Mouse (Mus musculus) granulocyte monocyte progenitor cell, adult 5-6 weeks (primary cell): Measurements from ENCODE around the gene Svopl. TPM values are rescaled to one million over a fixed set of nuclear protein-coding genes. Genes with fewer than 3 reads are reported as not detected.
A peak's percentile ranks its signal among the peaks of the same experiment; 100 is the strongest.

Experiments used
- ATAC-seq: replicated peaks from 2 replicates; pipeline ENCODE4 v1.8.0; 2016; ENCODE audit warnings: mild to moderate bottlenecking, moderate TSS enrichment, inconsistent platforms; ENCODE audit not compliant: poor library complexity, severe bottlenecking
- total RNA-seq, 2 experiments: library from RNA; stranded (forward) in 1 of 2; stranded (reverse) in 1 of 2; fragments of 200-712, 200-1000 nt in 1 of 2; fragments of >200 nt in 1 of 2; fragmentation: Nextera tagmentation in 1 of 2; gene quantifications; 2 replicates each; pipeline ENCODE4 v1.2.3; 2014 to 2017

Gene Svopl
- total RNA-seq (2014; fragmentation: Nextera tagmentation): not detected in 2 replicates
- total RNA-seq (2017): not detected in 2 replicates

DNA sequence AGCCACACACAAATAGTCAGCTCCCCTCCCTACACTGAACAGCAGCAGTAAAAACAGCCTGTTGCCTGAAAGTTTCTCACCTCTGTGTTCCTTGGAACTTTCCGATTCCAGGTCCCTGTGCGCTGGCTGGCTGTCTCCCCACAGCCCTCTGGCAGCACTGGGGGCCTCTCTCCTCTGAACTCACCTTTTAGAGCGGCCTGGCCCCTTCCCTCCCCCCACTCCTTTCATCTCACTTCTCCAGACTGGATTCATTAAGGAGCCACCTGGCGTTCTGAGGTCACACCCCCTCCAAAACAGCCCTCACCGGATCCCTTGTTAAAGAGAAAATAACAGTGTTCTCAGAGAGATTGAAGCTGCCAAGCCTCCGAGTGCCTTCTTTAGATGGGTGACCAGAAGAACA, at the start of gene Svopl:
Svopl (minus strand) TSS at position 159 of the 400 bp plus-strand sequence.
- no peak for ATAC-seq

DNA sequence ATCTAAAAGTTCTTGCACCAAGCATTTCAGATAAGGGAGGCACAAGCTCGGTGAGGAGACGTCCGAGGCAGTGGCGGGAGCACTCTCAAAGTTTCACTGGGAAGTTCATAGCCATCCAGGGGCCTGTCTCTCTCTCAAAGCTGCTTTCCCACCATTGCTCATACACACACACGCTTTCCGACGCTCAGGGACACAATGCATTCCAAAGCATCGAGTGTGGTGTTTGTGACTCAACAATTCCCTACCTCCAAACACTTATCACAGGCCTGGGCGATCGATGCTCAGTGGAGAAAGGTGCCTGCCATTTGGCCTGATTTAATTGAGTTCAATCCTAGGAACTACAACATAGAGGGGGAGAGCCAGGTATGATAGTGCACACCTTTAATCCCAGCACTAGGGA, 47.9 kb upstream of the Svopl start:
- no peak for ATAC-seq

DNA sequence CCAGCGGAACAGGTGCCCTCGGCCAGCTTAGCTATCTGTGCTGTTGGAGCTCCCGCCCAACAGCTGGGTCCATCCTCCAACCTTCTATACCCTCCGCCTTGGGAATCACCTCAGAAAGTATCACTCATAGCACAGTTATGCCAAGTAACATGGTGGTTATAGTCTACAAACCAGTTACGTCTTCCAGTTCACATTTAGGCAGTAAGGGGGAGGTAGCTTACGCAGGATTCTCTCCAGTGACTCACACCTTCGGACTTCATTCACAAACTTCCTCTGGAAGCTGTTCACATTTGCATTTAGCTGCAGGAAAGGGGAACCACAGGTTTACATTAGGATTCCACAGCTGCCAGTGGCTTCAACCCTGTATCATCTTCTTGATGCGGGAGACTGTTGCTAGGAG, 45.7 kb upstream of the Svopl start:
- ATAC-seq: no peak

DNA sequence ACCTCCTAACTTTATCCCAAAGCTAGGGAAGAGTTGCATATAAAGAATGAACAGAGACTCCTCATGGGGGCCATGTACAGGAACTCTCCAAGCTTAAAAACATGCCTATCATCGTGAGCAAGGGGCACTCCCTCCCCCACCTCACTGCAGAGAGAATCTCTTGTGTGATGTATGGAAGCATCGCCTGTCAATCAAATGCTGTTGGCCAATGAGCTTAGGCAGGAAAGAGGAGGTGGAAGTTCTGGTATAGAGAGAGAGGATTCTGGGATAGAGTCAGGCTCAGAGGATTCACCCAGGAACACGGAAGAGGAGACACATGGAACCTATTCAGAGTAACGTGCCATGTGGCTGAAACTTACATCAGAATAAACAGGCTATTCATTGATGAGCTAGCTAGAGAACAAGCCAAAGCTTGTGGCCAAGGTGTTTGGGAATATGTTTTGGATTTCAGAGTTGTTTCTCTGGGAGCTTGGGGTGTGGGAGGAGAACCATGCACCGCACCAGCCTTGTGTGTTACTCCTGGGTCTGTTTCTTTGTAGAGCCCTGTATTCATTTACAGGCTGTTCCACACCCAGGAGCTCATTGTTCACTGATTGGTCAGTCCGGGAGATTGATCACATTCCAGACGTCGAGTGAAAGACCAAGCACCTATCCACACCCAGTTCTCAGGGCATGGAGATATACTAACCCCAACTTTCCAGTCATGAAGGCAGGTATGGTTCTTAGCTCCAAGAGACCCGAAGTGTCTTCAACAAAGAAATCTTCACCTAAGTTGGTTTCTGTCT, 40.6 kb upstream of the Svopl start:
- ATAC-seq: no peak

DNA sequence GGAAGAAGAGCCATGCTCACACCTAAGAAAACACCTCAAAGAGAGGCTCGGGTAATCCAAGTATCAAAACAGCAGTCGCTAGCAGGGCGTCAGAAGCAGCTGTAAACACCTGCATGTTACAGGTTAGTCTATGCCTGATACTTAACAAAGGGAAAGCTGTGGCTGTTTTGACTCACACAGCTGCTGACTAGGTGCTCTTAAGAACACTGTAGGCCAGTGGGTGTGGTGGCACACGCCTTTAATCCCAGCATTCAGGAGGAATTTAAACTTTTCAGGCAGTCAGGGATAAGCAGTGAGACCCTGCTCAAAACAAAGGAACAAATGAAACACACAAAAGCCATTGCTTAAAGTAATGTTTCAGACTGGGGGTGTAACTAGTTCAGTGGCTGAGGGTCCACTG, 36.4 kb upstream of the Svopl start:
- ATAC-seq: no peak

DNA sequence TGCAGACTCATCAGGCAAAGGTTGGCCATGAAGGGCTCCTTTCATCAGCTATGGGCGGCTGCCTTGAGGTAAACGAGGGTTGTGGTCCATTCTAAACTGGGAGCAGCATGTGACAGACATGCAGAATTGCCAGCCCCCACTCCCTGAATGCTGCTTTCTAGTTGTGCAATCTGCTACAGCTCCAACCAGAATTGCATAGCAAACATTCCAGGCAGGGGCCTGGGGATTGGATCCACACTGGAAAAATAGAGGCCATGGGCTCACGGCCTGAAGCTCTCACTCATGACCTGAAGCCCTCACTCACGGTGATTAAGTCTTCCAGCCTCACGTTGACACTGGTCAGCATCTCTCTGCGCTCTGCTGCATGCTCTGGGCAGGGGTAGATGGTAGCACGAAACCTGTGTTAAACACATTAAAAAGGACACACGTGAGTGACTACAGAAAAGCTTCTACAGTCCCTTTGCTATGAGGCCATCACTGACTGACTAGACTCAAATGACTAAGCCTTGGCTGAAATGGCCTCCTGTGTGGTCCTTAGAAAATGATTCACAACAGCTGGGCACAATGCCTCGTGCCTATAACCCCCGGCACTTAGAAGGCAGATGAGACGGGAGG, 35.0 kb upstream of the Svopl start:
- ATAC-seq: no peak

DNA sequence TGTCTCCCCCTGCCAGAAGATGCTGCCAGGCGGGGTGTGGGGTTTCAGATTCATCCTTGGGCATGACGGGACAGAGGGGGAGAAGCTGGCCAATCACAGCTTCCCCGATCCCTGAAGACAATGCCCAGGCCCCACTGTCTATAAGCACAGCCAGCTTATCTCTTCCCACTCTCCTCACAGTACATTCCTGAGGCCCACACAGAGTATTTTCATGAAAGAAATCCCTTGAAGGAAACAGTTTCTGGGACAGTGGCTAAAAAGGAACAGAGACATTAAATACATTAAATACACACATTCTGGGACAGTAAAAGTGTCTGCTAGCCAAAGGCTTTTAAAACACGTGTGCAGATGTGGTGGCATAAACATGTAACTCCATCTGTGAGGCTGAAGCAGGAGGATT, 33.6 kb upstream of the Svopl start:
- ATAC-seq: no peak

DNA sequence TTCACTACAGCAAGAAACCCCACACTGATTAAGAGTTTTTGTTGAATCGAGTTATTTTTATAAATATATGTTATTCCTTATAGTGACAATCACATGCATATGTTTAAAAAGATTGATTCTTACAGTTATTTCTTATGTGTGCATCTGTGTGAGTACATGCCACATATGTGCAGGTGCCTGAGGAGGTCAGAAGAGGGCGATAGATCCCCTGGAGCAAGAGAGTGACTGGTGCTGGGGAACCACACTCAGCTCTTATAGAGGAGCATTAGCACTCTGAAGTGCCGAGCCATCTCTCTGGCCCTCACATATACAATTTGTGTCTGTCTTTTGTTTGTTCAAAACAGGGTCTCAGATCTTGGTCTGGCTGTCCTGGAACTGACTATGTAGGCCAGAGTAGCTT, 26.8 kb upstream of the Svopl start:
- ATAC-seq: no peak

DNA sequence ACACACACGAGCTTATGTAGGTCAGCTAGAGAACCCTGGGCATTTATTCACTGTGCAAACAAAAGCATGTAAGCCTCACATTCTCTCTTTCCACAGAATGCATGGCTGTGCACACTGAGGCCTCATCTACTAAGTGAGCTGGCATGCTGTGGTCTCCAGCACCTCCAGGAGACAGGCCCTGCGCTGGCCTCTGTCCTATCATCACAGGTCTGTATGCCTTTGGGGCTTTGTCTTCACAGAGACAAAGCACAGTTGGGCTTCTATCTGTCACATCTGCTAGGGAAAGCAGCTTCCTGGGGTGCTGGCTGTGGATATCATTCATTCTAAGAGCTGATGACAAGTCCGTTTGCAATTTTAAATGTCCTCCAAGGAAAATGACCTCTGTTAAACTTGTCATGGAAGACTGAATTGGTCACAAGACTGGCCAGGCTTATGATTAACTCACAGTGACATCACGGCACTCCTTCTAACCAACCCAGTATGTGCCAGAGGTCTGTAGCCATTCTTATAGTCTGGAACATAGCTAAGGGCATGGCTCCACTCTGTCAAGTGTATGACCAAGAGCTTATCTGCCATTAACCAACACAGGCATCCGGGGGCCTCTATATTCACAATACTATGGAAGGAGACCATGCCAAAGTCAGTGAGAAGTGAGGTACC, 25.5 kb upstream of the Svopl start:
- no peak for ATAC-seq

DNA sequence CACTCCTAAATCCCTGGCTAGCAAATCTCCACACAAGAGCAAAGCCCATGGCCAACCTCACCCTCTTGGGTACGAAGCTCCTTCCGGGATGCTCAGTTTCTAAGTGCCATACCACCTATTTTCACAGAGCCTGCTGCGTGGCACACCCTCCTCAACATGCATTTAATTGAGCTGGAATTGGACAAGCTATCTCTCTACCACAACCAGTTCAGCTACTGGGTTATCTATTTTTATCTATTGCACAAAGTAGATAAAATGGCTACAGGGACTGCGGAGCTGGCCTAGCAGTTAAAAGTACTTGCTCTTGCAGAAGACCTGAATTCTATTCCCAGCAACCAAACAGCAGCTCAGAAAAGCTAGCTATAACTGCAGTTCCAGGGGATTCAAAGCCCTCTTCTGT, 24.5 kb upstream of the Svopl start:
- no peak for ATAC-seq

DNA sequence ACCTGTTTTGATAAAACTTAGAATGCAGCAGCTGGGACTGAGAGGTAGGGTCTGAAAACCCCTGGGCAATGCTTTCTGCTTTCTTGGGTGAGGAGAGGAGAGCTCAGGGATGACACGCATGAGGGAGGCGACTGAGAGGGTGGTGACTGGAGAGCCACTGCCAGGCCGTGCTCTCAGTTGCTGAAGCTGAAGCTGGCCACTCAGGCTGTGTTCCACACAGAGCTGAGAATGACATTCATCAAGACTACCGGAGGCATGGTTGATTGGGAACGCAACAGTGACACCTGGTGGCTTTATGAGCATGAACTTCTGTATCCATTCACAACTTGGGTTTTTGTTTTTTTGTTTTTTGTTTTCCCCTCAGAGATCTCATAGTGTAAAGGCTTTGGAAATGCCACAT, 19.4 kb upstream of the Svopl start:
- peak; percentile 84 for ATAC-seq

DNA sequence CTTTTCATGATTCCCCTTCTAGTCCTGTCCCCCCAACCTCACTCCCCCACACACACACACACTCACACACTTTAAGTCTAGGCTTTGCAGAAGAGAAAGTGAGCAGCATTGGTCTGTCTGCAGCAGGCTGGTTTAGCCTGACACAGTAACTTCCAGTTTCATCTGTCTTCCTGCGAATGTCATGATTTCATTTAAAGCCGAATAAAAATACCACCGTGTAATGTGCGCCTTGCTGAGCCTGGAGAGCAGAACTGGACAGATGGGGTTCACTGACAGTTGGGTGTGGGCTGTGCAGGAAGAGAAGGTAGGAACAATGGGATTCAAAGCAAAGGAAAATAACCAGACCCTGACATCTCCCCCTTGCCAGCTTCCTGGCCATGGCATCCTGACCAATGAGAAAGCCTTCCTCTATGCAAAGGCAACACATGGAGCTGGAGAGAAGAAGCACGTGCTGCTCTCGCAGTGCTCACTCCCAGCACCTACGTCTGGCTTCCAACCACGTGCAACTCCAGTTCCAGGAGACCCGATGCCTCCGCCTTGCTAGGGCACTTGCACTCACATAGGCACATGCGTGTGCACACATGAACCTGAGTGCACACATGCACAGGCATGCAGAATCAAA, 18.8 kb upstream of the Svopl start:
- ATAC-seq: peak; percentile 78

DNA sequence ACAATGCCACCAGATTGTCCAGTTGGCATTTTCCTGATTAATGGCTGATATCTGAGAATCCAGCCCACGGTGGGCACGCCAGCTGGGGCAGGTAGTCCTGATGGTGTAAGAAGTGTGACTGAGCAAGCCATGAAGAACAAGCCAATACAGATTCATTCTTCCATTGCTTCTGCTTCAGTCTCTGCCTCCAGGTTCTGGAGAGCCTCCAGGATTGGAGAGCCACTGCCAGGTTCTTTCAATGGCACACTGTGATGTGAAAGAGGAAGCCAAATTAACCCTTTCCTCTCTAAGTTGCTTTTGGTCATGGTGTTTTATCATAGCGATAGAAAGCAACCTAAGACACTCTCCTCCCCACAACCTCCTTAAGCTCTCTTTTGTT, 18.3 kb upstream of the Svopl start:
- peak; percentile 52 for ATAC-seq

DNA sequence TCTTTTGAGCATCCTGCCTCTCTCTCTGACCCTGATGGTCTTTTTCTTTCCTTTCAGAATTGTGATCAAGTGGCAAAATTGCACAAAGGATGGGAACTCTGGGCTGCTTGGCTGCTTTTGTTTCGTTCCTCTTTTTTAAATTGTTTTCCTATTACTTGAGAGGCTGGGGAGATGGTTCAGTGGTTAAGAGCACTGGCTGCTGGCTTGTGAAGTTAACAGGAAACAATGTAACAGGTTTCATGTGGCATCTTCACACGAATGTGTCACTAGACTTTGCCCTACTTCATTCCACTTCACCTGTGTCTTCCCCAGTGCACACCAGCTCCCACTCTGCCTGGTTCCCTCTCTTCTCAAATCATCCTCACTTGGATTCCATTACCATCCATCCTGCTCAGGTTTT, 17.8 kb upstream of the Svopl start:
- 0 out of 2 replicates have a peak, but pooled peaks have one; percentile 3 for ATAC-seq

DNA sequence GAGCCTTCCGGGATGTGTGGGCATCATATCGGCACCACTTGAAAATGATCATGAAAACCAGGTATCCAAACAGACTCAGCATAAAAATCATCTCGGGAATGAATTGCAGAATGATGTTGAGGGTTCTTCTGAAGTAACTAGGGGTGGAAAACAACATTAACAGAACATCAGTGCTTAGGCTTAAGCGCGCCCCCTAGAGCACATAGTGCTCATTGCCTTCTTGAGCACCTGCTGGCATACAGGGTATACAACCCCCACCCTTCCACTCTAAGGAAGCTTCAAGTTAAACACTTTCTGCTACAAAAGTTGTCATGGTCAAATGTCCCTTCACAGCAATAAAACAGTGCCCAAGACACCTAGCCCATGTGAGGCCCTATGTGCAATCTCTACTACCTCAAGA, 12.0 kb upstream of the Svopl start:
- ATAC-seq: no peak

DNA sequence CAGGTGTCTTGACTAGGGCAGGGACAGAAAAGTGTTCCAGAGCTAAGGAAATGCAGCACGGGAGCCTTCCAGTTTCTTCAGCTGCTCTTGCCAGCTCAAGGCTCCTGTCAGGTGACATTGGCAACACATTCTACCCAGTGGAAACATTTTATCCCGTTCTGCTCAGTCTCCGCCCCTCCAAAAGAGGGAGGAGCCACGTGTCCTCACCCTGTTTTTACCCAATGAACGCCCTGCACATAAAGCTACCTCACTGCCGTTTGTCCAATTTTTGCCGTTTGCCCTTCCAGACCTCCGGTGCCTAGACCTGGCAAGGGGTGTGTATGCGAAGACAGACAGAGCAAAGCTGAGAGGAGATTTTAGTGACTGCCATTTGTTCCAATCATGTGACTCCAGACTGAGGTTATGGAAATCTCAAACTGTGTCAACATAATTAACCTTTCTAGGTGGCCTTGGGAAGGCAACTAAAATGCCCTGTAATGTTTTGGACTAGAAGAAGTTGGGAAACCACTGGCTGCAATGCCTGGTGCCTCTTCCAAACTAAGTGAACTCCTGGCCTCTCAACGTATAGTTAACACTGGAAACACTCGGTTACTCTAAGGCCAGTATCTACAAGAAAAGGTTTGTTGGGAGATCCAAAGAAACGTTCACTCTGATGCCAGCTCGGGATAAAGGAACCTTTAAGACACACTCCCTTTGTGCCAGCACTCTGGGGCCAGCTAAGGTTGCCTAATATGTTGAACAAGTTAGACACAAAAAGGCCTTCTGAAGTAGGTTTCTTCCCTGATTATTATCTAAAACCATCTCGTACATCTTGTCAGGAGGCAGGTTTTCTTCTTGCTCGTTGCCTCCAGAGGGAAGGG, 8.9 kb upstream of the Svopl start:
- ATAC-seq: no peak

DNA sequence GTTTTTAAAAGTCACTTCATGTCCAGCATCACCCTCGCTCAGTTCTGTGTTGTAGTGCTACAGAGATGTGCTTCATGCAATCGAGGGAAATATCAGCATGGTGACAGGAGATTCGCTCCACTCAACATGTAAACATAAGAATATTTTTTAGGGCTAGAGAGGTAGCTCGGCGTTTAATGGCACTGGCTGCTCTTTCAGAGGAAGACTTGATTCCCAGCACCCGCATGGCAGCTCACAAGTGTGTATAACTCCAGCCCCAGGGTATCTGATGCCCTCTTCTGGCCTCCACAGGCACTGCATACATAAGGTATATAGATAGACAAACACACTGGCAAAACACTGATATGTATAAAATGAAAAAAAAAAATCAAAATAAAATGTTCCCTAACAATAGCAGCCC, 2.8 kb upstream of the Svopl start:
- ATAC-seq: no peak

DNA sequence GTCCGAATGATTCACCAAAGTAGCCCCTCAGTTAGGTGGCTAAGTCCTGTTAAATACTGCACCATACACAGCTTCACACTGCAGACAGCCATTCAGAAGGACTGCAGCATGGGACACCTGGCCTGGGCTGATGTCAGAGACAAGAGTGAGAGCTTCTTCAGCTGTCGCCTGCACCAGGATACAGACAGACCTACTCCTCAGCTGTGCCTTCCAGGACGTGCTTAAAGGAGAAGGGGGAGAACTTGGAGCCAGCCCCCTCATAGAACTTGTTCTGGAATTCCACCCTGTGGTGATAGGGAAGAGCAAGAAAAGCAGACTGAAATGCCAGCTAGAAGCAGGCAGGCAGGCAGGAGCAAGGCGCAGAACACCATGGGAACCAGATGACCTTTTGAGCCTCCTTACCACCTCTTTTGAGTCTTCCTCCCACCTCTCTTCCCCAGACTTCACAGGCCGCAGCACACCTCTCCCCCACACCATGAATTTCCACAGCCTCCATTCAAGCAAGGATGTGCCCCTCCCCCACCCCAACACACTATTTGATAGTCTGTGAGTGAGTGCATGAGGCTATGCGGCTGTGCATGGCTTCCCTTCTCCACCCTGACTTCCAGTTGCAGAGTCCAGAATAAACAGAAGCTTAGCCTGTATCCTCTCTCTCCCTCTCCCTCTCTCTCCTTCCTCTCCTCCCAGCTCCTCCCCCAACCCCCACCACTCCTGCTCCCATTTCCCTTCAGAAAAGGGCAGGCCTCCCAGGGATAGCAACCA, 2.2 kb upstream of the Svopl start:
- no peak for ATAC-seq

DNA sequence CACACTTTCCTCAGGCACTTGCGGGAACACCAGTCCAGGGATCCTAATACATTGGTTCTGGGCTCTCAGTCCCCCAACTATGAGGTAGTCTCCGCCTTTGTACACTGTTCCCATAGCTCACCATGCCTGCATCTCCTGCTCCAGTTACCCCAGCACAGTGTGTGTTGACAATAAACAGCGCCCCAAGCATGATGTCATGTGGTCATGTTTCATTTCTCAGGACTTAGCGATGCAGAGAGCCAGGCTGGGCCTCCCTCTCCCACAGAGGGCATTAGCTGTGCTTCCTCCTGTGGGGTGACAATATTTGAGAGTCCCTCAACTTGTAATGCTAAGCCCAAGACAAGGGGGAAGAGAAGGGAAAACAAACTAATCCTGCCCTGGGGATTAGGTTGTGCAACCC, 1.2 kb upstream of the Svopl start:
- no peak for ATAC-seq
